8 mouse cellular contexts compared by ENCODE assay signal in the genomic region with DNA sequence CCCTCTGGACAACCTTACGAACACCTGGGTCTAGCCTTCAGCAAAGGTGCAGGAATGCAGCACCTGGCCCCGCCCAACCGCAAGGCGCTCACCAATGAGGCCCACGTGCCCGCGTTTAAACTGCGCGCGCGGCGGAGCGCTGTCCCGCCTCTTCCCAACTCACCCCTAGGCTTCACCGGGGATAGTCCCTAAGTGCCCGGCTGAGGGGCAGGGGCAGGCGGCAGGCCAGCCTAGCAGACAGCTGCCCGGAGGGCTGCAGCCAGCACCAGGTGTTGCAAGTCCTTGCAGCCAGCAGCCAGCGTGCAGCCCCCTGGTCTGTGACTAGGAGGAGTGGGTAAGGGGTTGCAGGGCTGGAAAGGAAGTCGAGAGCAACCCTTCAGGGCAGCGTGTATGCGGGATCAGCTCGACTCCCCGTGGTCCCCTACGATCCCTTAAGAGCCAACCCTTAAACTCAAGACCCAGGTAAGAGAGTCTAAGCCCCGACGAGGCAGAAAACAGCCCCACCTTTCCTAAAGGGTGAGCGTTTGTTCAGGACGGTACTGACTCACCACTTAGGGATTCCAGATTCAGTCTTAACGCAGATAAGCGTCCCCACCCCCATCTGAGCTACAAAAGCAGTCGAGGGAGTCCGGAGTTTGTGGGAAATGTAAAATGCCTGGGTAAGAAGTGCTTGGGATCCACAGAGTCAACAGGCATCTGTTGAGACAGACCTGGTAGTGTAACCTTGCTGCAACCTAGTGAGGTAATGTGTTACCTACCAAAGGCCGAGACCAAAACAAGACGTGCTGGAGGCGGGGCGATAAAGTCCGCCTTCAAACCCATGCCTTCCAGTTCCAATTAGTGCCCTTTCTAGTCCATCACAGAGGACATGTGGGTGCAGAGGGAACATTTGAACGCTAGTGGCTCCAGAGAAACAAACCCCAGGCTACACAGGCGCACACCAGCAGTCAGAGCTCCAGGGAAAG.
DNase-seq lines count a peak whose midpoint lies in the region; ATAC-seq lines count a peak whose summit lies in the region.

No protein-coding gene starts in this region.

- peaks cover 35% of the 10 kb centered on the region for H3K4me1 ChIP-seq in embryonic facial prominence, embryonic 13.5 days
- peaks cover 27% of the 10 kb centered on the region for H3K4me1 ChIP-seq in hindbrain, embryonic 15.5 days (replicated peaks)
- H3K4me1 ChIP-seq in liver, embryonic 11.5 days (replicated peaks; ENCODE audit: control insufficient read depth, insufficient read depth, low read length) = peaks cover 10% of the 10 kb centered on the region
- peaks cover 13% of the 10 kb centered on the region for H3K4me1 ChIP-seq in neural tube, embryonic 11.5 days (ENCODE audit: control insufficient read depth, insufficient read depth, low read length)

- peak overlapping the region; percentile 43 for H3K4me3 ChIP-seq in embryonic facial prominence, embryonic 13.5 days
- H3K4me3 ChIP-seq in hindbrain, embryonic 15.5 days = peak overlapping the region; percentile 33
- H3K4me3 ChIP-seq in liver, embryonic 11.5 days (ENCODE audit: low read depth, low read length) = peak overlapping the region; percentile 43
- peak overlapping the region; percentile 13 for H3K4me3 ChIP-seq in neural tube, embryonic 11.5 days (ENCODE audit: low read depth, low read length)

- H3K4me2 ChIP-seq in embryonic facial prominence, embryonic 13.5 days = peak overlapping the region; percentile 77
- peak overlapping the region; percentile 69 for H3K4me2 ChIP-seq in hindbrain, embryonic 15.5 days
- peak overlapping the region; percentile 72 for H3K4me2 ChIP-seq in liver, embryonic 11.5 days
- H3K4me2 ChIP-seq in neural tube, embryonic 11.5 days (ENCODE audit: low read depth) = peak overlapping the region; percentile 49

- peak; percentile 27 for DNase-seq in left cerebral cortex, postnatal 4 days
- no peak for DNase-seq in left cerebral cortex, adult 11 months (ENCODE audit: low spot score)
- DNase-seq in liver, embryonic 11.5 days (ENCODE audit: low spot score) = no peak
- DNase-seq in neural tube, embryonic 11.5 days (ENCODE audit: low spot score) = peak; percentile 53
- no peak for DNase-seq in left cerebral cortex, postnatal 25 days (ENCODE audit: low spot score in 2 of 2)

- intact Hi-C loops in left cerebral cortex, postnatal 4 days (cut with DNase I) = no loop called here
- intact Hi-C loops in left cerebral cortex, postnatal 25 days (cut with DNase I) = loop anchor here (10.0 kb wide), 1 partner anchor 449 kb away; no protein-coding TSS in a partner anchor

- H3K9ac ChIP-seq in embryonic facial prominence, embryonic 13.5 days = peak overlapping the region; percentile 60; the same call in 1 of the 2 replicates
- no peak overlapping the region for H3K9ac ChIP-seq in hindbrain, embryonic 15.5 days
- H3K9ac ChIP-seq in liver, embryonic 11.5 days (ENCODE audit: low read depth, low read length) = 0 out of 2 replicates have a peak overlapping the region, but pooled peaks have one; percentile 30
- H3K9ac ChIP-seq in neural tube, embryonic 11.5 days (ENCODE audit: low read length) = no peak overlapping the region; the same call in 1 of the 2 replicates

- H3K9me3 ChIP-seq in embryonic facial prominence, embryonic 13.5 days = no peaks in the 10 kb centered on the region
- H3K9me3 ChIP-seq in hindbrain, embryonic 15.5 days = no peaks in the 10 kb centered on the region
- H3K9me3 ChIP-seq in liver, embryonic 11.5 days (ENCODE audit: control insufficient read depth, low read length) = no peaks in the 10 kb centered on the region
- no peaks in the 10 kb centered on the region for H3K9me3 ChIP-seq in neural tube, embryonic 11.5 days (ENCODE audit: control insufficient read depth, low read length)

- no peaks in the 10 kb centered on the region for H3K36me3 ChIP-seq in embryonic facial prominence, embryonic 13.5 days
- H3K36me3 ChIP-seq in hindbrain, embryonic 15.5 days = no peaks in the 10 kb centered on the region
- no peaks in the 10 kb centered on the region for H3K36me3 ChIP-seq in liver, embryonic 11.5 days (ENCODE audit: control insufficient read depth, insufficient read depth, low read length)
- no peaks in the 10 kb centered on the region for H3K36me3 ChIP-seq in neural tube, embryonic 11.5 days (ENCODE audit: control insufficient read depth, insufficient read depth, low read length)

- peaks cover 70% of the 10 kb centered on the region for H3K27me3 ChIP-seq in embryonic facial prominence, embryonic 13.5 days
- peaks cover 65% of the 10 kb centered on the region for H3K27me3 ChIP-seq in hindbrain, embryonic 15.5 days
- H3K27me3 ChIP-seq in liver, embryonic 11.5 days (replicated peaks; ENCODE audit: control insufficient read depth, insufficient read depth, low read length) = peaks cover 71% of the 10 kb centered on the region
- peaks cover 54% of the 10 kb centered on the region for H3K27me3 ChIP-seq in neural tube, embryonic 11.5 days (ENCODE audit: control insufficient read depth, insufficient read depth, low read length)

- WGBS in embryonic facial prominence, embryonic 13.5 days = 1% methylated on average over 40 of the region's 40 CpGs
- WGBS in hindbrain, embryonic 15.5 days = 3% methylated on average over 40 of the region's 40 CpGs
- 3% methylated on average over 40 of the region's 40 CpGs for WGBS in liver, embryonic 11.5 days
- WGBS in neural tube, embryonic 11.5 days = 2% methylated on average over 40 of the region's 40 CpGs

- no peak overlapping the region for H3K27ac ChIP-seq in embryonic facial prominence, embryonic 13.5 days
- H3K27ac ChIP-seq in hindbrain, embryonic 15.5 days (replicated peaks) = no peak overlapping the region
- H3K27ac ChIP-seq in liver, embryonic 11.5 days (ENCODE audit: low read depth, low read length) = no peak overlapping the region
- H3K27ac ChIP-seq in neural tube, embryonic 11.5 days (ENCODE audit: low read depth, low read length) = no peak overlapping the region

- ATAC-seq in embryonic facial prominence, embryonic 13.5 days (ENCODE audit: insufficient number of reproducible peaks, insufficient read depth, low FRiP score, low TSS enrichment, low read depth) = no peak
- ATAC-seq in hindbrain, embryonic 15.5 days (ENCODE audit: low FRiP score, low read depth) = peak; percentile 43; the same call in 1 of the 2 replicates
- no peak for ATAC-seq in liver, embryonic 11.5 days (replicated peaks; ENCODE audit: low FRiP score)
- no peak for ATAC-seq in neural tube, embryonic 11.5 days (ENCODE audit: insufficient read depth, low FRiP score, low TSS enrichment)
- no peak for ATAC-seq in erythroid progenitor cell, adult 5-6 weeks (replicated peaks; ENCODE audit: low FRiP score, poor library complexity, severe bottlenecking)

Comparison
In these comparisons a context has a peak if more than half of its experiments do, and no peak if none do; other contexts are left out.
1. DNase-seq: peak in left cerebral cortex, postnatal 4 days (single experiment) and neural tube, embryonic 11.5 days (single experiment); none in left cerebral cortex, adult 11 months (single experiment), liver, embryonic 11.5 days (single experiment) and left cerebral cortex, postnatal 25 days (0 of 2).
2. H3K9ac ChIP-seq: peak in embryonic facial prominence, embryonic 13.5 days (single experiment) and liver, embryonic 11.5 days (single experiment); none in hindbrain, embryonic 15.5 days (single experiment) and neural tube, embryonic 11.5 days (single experiment).
3. Peak in every context shown above with its lines, with median percentiles within 50 percentile points of each other: H3K4me2 ChIP-seq and H3K4me3 ChIP-seq.